Mouse (Mus musculus): ENCODE measurements at regions not wholly inside any gene's neighbourhood (a gene's known extent, or its start where the extent isn't known, plus 50 kb on each side); places are given as distances from the start of the nearest gene placed in this dataset.
"Not testable (repeated sequence)": the region's sequence is repeated elsewhere in the genome, so short reads cannot be mapped to it uniquely, and the experiment has no call there.

- not testable (repeated sequence) for H3K9me3 ChIP-seq (replicated peaks; ENCODE audit: control insufficient read depth, insufficient read depth, low read length, poor library complexity, severe bottlenecking); H3K4me3 ChIP-seq (ENCODE audit: low read depth, low read length); H3K4me1 ChIP-seq (ENCODE audit: control insufficient read depth, insufficient read depth, low read length); H3K36me3 ChIP-seq (ENCODE audit: control insufficient read depth, insufficient read depth, low read length, poor library complexity, severe bottlenecking); H3K27me3 ChIP-seq (ENCODE audit: control insufficient read depth, insufficient read depth, low read length, poor library complexity, severe bottlenecking); H3K9ac ChIP-seq (ENCODE audit: low read depth, poor library complexity, severe bottlenecking); H3K27ac ChIP-seq (ENCODE audit: insufficient read depth, low read length)
Observed at GRCm38 (mm10) chr12:18606126-18606525, 91.8 kb downstream of the 5730507C01Rik start.

- Histone ChIP-seq H3K4me1 (ENCODE audit: control insufficient read depth, insufficient read depth, low read length) (no peaks in the 10 kb centered on the region), H3K9me3 (replicated peaks; ENCODE audit: control insufficient read depth, insufficient read depth, low read length, poor library complexity, severe bottlenecking) (no peaks in the 10 kb centered on the region), H3K4me3 (ENCODE audit: low read depth, low read length) (peak overlapping the region; percentile 84), H3K27ac (ENCODE audit: insufficient read depth, low read length) (no peak overlapping the region), H3K36me3 (ENCODE audit: control insufficient read depth, insufficient read depth, low read length, poor library complexity, severe bottlenecking) (no peaks in the 10 kb centered on the region), H3K9ac (ENCODE audit: low read depth, poor library complexity, severe bottlenecking) (peak overlapping the region; percentile 86), H3K27me3 (ENCODE audit: control insufficient read depth, insufficient read depth, low read length, poor library complexity, severe bottlenecking) (no peaks in the 10 kb centered on the region)
- TF ChIP-seq EP300 (IDR thresholded peaks at IDR 0.05; ENCODE audit: insufficient read depth, low read depth, low read length) (no peak), CTCF (IDR thresholded peaks at IDR 0.05; ENCODE audit: low read depth, low read length) (no peak), POLR2A (IDR thresholded peaks at IDR 0.05; ENCODE audit: insufficient read depth, low read length) (no peak)
Observed at GRCm38 (mm10) chr12:18609835-18610234, 95.5 kb downstream of the 5730507C01Rik start.

GRCm38 (mm10) chr12:18610581-18610980 is 96.3 kb downstream of the 5730507C01Rik start:
- H3K9me3 ChIP-seq (replicated peaks; ENCODE audit: control insufficient read depth, insufficient read depth, low read length, poor library complexity, severe bottlenecking); H3K4me1 ChIP-seq (ENCODE audit: control insufficient read depth, insufficient read depth, low read length); H3K27me3 ChIP-seq (ENCODE audit: control insufficient read depth, insufficient read depth, low read length, poor library complexity, severe bottlenecking); H3K27ac ChIP-seq (ENCODE audit: insufficient read depth, low read length); H3K36me3 ChIP-seq (ENCODE audit: control insufficient read depth, insufficient read depth, low read length, poor library complexity, severe bottlenecking): not testable (repeated sequence)
- peak overlapping the region; percentile 86 for H3K9ac ChIP-seq (ENCODE audit: low read depth, poor library complexity, severe bottlenecking)
- peak overlapping the region; percentile 84 for H3K4me3 ChIP-seq (ENCODE audit: low read depth, low read length)
